Mouse (Mus musculus): Measurements from ENCODE around the gene Zmym4. TPM values are rescaled to one million over a fixed set of nuclear protein-coding genes. Genes with fewer than 3 reads are reported as not detected.
"Not testable (repeated sequence)": the region's sequence is repeated elsewhere in the genome, so short reads cannot be mapped to it uniquely, and the experiment has no call there.

The Zmym4 gene
- polyA plus RNA-seq, 1 experiment = 0.03 TPM

DNA sequence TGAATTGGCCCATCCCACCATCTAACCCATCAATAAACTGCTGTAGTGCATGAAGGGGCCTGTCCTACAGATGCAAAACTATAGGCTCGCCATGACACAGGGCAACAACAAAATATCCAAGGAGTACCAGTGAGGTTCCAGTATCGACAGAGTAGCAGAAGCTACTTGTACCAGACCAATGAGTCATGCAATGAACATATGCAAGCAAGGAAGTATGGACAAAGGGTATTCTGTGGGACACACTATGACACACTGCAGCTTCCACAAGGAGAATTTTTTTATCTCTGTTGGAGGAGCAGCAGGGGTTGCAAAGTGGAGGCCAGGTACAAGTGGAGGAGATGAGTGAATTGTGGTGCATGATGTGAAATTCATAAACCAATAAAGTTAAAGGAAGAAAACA, 9.7 kb downstream of the Zmym4 start:
- H3K36me3 ChIP-seq (ENCODE audit: control insufficient read depth) = peaks cover 5% of the 10 kb centered on the region

DNA sequence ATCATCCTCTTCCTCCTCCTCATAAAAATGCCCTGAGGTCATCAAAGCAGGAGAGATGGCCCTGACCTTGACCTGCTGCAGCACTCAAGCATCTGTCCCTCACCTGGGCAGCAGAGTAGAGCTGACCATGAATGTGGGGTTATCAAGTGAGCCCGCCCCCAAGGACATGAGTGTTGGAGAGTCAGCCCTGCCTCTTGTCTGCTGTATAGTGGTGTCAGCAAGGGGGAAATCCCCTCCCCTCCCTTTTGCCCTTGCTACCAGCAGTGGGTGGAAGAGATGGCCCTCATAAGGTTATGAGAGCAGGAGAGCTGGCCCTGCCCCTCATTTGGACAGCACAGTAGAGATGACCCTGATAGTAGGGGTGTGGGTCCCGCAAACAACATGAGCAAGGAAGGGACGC, 10.5 kb downstream of the Zmym4 start:
- TF ChIP-seq GATA1 (IDR thresholded peaks at IDR 0.05; ENCODE audit: low read length) (no peak), TAL1 (IDR thresholded peaks at IDR 0.05; ENCODE audit: low read length) (no peak)
- H3K4me3 ChIP-seq (replicated peaks) = no peak overlapping the region

More for the DNA sequence above, 9.7 kb downstream of the Zmym4 start:
- Histone ChIP-seq H3K4me3 (replicated peaks) (no peak overlapping the region), H3K4me1 (ENCODE audit: control insufficient read depth) (peaks cover 2% of the 10 kb centered on the region; the same call in 1 of the 2 replicates), H3K9me3 (ENCODE audit: control insufficient read depth, low read length) (no peaks in the 10 kb centered on the region), H3K27me3 (ENCODE audit: control insufficient read depth) (no peaks in the 10 kb centered on the region)
- no peak for TF ChIP-seq TAL1 (IDR thresholded peaks at IDR 0.05; ENCODE audit: low read length)
- no peak for TF ChIP-seq GATA1 (IDR thresholded peaks at IDR 0.05; ENCODE audit: low read length)

DNA sequence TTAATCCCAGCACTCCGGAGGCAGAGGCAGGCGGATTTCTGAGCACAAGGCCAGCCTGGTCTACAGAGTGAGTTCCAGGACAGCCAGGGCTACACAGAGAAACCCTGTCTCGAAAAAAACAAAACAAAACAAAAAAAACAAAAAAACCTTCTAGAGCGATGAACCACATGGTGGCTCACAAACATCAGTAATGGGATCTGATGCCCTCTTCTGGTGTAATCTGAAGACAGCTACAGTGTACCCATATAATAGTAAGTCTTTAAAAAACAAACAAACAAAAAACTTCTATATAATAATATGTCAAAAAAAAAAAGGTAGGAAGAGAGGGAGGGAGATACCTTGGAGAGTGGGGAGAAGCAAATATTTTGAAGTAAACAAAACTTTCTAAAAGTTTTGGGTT, 17.1 kb downstream of the Zmym4 start:
- not testable (repeated sequence) for H3K9me3 ChIP-seq (ENCODE audit: control insufficient read depth, low read length); H3K4me3 ChIP-seq (replicated peaks); H3K27me3 ChIP-seq (ENCODE audit: control insufficient read depth); H3K4me1 ChIP-seq (ENCODE audit: control insufficient read depth); H3K36me3 ChIP-seq (ENCODE audit: control insufficient read depth)

More for the DNA sequence above, 10.5 kb downstream of the Zmym4 start:
- Histone ChIP-seq H3K36me3 (ENCODE audit: control insufficient read depth) (peaks cover 5% of the 10 kb centered on the region), H3K27me3 (ENCODE audit: control insufficient read depth) (no peaks in the 10 kb centered on the region), H3K4me1 (ENCODE audit: control insufficient read depth) (peaks cover 2% of the 10 kb centered on the region; the same call in 1 of the 2 replicates), H3K9me3 (ENCODE audit: control insufficient read depth, low read length) (no peaks in the 10 kb centered on the region)

DNA sequence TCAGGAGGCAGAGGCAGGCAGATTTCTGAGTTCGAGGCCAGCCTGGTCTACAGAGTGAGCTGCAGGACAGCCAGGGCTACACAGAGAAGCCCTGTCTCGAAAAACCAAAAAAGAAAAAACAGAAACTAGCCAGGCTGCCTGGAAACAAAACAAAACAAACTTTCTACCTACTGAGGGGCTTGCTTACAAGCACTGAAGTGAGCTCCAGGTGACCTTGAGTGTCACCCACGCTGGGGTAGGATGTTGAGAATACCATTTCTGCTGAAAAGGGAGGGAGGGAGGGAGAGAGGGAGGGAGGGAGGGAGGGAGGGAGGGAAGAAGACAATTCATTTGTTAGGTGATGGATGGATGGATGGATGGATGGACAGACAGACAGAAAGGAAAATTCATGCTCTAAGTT, 24.5 kb downstream of the Zmym4 start:
- H3K4me1 ChIP-seq (ENCODE audit: control insufficient read depth) = no peaks in the 10 kb centered on the region
- TF ChIP-seq TAL1 (IDR thresholded peaks at IDR 0.05; ENCODE audit: low read length) (no peak), GATA1 (IDR thresholded peaks at IDR 0.05; ENCODE audit: low read length) (no peak)
- H3K9me3 ChIP-seq (ENCODE audit: control insufficient read depth, low read length) = no peaks in the 10 kb centered on the region
- no peaks in the 10 kb centered on the region for H3K27me3 ChIP-seq (ENCODE audit: control insufficient read depth)
- no peak overlapping the region for H3K4me3 ChIP-seq (replicated peaks)
- peaks cover 6% of the 10 kb centered on the region; the same call in 1 of the 2 replicates for H3K36me3 ChIP-seq (ENCODE audit: control insufficient read depth)

DNA sequence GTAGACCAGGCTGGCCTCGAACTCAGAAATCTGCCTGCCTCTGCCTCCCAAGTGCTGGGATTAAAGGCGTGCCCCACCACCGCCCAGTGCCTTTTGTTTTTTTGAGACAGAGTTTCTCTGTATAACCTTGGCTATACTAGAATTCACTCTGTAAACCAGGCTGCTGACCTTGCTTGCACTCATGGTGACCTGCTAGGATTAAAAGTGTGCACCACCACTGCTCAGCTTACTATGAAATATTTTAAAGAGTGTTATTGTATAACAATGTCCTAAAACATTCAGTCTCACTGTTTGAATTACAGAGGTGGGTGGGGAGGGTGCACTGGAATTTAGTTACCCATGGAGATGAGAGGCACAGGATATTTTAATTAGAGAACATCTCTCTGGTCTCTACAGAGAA, 25.1 kb downstream of the Zmym4 start:
- Histone ChIP-seq H3K4me3 (replicated peaks) (no peak overlapping the region), H3K36me3 (ENCODE audit: control insufficient read depth) (peaks cover 6% of the 10 kb centered on the region; the same call in 1 of the 2 replicates), H3K4me1 (ENCODE audit: control insufficient read depth) (no peaks in the 10 kb centered on the region), H3K9me3 (ENCODE audit: control insufficient read depth, low read length) (no peaks in the 10 kb centered on the region), H3K27me3 (ENCODE audit: control insufficient read depth) (no peaks in the 10 kb centered on the region)
- no peak for TF ChIP-seq GATA1 (IDR thresholded peaks at IDR 0.05; ENCODE audit: low read length)
- TF ChIP-seq TAL1 (IDR thresholded peaks at IDR 0.05; ENCODE audit: low read length) = no peak

DNA sequence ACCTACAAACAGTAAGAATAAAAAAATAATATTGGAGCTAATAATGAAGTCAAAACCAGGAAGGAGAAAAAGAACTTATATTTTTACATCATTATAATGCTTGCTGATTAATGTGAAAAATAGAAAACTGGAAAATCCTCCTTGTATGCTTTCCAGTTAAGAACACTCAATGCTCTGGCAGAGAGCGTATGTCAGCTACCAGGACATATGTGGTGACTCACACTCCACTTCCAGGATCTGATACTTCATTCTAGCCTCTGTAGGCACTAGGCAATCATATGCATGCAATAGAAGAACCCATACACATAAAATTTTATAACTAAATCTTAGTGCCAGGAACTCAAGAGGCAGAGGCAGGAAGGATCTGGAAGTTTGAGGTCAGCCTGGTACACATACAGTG, 40.2 kb downstream of the Zmym4 start:
- H3K4me3 ChIP-seq (replicated peaks) = no peak overlapping the region
- TF ChIP-seq TAL1 (IDR thresholded peaks at IDR 0.05; ENCODE audit: low read length) = no peak
- no peak for TF ChIP-seq GATA1 (IDR thresholded peaks at IDR 0.05; ENCODE audit: low read length)
- peaks cover 5% of the 10 kb centered on the region for H3K36me3 ChIP-seq (ENCODE audit: control insufficient read depth)
- no peaks in the 10 kb centered on the region for H3K4me1 ChIP-seq (ENCODE audit: control insufficient read depth)
- no peaks in the 10 kb centered on the region for H3K27me3 ChIP-seq (ENCODE audit: control insufficient read depth)
- no peaks in the 10 kb centered on the region for H3K9me3 ChIP-seq (ENCODE audit: control insufficient read depth, low read length)

DNA sequence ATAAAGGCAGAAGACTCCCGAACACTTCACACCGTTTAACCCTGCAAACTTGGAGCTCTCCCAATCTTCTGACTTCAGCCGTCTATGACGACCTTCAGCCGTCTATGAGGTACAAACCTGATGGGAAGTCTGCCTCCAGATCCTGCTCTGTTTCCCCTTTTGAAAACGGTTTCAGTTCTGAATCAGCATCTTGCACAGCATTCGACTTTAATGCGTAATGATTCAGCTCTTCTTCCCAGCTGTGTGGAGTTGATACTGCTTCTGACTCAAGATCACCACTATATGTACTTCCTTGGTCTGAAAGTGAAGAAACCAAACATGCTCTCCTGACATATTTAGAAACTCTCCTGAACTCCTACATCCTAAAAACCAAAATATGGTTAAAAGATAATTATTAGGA, 78.1 kb downstream of the Zmym4 start:
- peaks cover 25% of the 10 kb centered on the region for H3K36me3 ChIP-seq (ENCODE audit: control insufficient read depth)
- TF ChIP-seq TAL1 (IDR thresholded peaks at IDR 0.05; ENCODE audit: low read length) (no peak), GATA1 (IDR thresholded peaks at IDR 0.05; ENCODE audit: low read length) (no peak)
- no peak overlapping the region for H3K4me3 ChIP-seq (replicated peaks)
- H3K27me3 ChIP-seq (ENCODE audit: control insufficient read depth) = no peaks in the 10 kb centered on the region
- no peaks in the 10 kb centered on the region for H3K9me3 ChIP-seq (ENCODE audit: control insufficient read depth, low read length)
- no peaks in the 10 kb centered on the region for H3K4me1 ChIP-seq (ENCODE audit: control insufficient read depth)

DNA sequence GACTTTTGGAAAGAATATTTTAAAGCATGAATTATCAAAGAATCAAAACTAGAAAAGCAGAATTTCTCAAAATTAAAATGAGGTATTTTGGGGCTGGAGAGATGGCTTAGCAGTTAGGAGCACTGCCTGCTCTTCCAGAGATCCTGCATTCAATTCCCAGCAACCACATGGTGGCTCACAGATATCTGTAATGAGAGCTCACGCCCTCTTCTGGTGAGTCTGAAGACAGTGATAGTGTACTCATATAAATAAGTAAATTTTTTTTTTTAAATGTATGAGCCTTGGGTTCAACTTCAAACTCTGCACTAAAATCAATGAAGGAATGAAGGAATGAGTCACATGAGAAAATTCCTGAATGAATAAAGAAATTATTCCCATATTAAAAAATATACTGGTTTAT, 82.0 kb downstream of the Zmym4 start:
- Histone ChIP-seq H3K4me1 (ENCODE audit: control insufficient read depth) (no peaks in the 10 kb centered on the region), H3K9me3 (ENCODE audit: control insufficient read depth, low read length) (no peaks in the 10 kb centered on the region), H3K4me3 (replicated peaks) (no peak overlapping the region), H3K27me3 (ENCODE audit: control insufficient read depth) (no peaks in the 10 kb centered on the region), H3K36me3 (ENCODE audit: control insufficient read depth) (peaks cover 19% of the 10 kb centered on the region)
- no peak for TF ChIP-seq GATA1 (IDR thresholded peaks at IDR 0.05; ENCODE audit: low read length)
- TF ChIP-seq TAL1 (IDR thresholded peaks at IDR 0.05; ENCODE audit: low read length) = no peak

DNA sequence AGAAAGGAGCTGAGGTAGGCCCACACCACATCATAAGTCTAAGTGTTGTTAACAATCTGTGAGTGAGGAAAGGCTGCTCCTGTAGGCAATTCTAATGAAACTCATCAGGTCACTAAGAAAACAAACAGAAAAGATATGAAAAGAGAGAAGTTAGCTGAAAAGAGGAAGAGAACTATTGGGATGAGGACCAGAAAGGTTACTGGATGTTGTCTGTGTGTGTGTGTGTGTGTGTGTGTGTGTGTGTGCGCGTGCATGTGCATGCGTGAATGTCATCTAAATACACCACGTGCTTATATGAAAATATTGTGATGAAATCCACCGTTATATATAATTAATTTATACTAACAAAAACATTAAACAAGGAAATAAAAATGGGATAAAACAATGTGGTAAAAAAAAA, 84.3 kb downstream of the Zmym4 start:
- Histone ChIP-seq H3K4me1 (ENCODE audit: control insufficient read depth) (no peaks in the 10 kb centered on the region), H3K27me3 (ENCODE audit: control insufficient read depth) (no peaks in the 10 kb centered on the region), H3K36me3 (ENCODE audit: control insufficient read depth) (peaks cover 19% of the 10 kb centered on the region), H3K9me3 (ENCODE audit: control insufficient read depth, low read length) (no peaks in the 10 kb centered on the region), H3K4me3 (replicated peaks) (no peak overlapping the region)
- TF ChIP-seq TAL1 (IDR thresholded peaks at IDR 0.05; ENCODE audit: low read length) (no peak), GATA1 (IDR thresholded peaks at IDR 0.05; ENCODE audit: low read length) (no peak)

DNA sequence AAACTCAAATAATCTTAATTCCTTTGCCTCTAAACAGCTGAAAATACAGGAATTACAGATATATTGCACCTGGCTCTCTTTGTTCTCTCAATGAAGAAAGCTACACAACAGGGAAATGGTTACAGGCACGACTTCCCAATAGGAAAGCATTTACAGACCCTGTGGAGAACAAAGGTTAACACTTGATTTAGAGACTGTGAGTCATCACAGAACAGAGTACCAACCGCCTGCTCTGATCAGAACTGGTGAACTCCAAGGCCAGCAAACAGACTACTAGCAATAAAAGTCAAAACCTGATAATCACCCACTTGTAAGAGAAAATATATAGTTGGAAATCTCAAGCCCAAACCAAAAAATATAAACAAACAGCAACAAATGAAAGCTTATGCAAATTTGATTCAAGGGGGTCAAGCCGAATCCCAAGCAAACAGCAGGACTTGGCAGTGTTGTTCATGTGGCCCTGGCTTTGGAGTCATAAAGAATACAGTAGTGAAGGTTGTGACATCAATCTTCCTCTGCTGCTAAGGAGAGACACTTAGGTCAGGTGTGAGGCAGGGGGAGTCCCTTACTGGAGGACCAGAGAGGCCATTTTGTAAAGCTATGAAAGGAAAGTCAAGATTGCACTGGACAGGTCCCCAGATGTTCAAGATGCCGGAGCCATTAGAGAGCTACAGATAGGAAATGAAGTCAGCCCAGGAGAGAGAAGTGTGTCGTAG, 88.2 kb downstream of the Zmym4 start:
- H3K4me3 ChIP-seq (replicated peaks) = no peak overlapping the region
- no peaks in the 10 kb centered on the region for H3K4me1 ChIP-seq (ENCODE audit: control insufficient read depth)
- H3K9me3 ChIP-seq (ENCODE audit: control insufficient read depth, low read length) = no peaks in the 10 kb centered on the region
- H3K36me3 ChIP-seq (ENCODE audit: control insufficient read depth) = peaks cover 29% of the 10 kb centered on the region
- TF ChIP-seq GATA1 (IDR thresholded peaks at IDR 0.05; ENCODE audit: low read length) = no peak
- TF ChIP-seq TAL1 (IDR thresholded peaks at IDR 0.05; ENCODE audit: low read length) = no peak
- H3K27me3 ChIP-seq (ENCODE audit: control insufficient read depth) = no peaks in the 10 kb centered on the region

All from erythroblast, embryonic 14.5 days (primary cell).